Mouse (Mus musculus) 3134 (cell line): Measurements from ENCODE around the gene 4921524J17Rik.
A peak's percentile ranks its signal among the peaks of the same experiment; 100 is the strongest.

Source experiments
- DNase-seq: peaks from one replicate; pipeline ENCODE4 v3.0.0-alpha.2; 2011; ENCODE audit warnings: low spot score; ENCODE audit not compliant: insufficient read length; ENCODE audit errors: extremely low read depth

Gene 4921524J17Rik

DNA sequence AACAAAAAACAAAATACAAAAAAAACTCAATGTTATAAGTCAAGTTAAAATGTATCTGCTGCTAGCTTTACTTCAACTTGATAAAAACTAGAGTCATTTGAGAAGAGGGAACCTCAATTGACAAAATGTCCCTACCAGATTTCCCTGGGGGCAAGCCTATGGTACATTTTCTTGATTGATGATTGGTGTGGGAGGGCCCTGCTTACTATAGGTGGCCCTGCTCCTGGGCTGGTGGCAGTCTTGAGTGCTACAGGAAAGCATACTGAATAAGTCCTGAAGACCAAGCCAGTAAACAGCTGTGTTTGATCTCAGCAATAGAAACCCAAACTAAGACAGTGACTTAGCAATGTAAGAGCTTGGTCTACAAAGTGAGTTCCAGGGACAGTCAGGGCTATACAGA is 11.5 kb upstream of the 4921524J17Rik start:
- no peak for DNase-seq

DNA sequence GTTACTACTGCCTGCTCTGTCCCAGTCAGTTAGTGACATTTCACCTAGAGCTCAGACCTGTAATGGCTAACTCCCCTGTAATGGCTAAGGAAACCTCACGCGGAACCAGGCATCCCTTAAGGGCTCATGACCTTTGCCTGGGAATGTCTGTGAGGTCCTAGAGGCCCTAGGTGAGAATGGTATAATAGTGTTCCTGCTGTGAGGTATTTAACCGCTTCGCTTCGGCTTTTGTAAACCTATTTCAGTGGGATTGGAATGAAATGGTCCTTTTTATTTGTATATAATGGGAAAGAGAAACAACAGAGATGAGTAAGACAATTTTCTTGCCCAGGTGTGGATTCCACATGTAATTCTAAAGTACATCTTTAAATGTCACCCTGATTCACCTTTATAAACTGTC is 8.9 kb upstream of the 4921524J17Rik start:
- no peak for DNase-seq

GRCm38 (mm10) chr8:85435736-85436135 is 3.1 kb upstream of the 4921524J17Rik start:
- no peak for DNase-seq

DNA sequence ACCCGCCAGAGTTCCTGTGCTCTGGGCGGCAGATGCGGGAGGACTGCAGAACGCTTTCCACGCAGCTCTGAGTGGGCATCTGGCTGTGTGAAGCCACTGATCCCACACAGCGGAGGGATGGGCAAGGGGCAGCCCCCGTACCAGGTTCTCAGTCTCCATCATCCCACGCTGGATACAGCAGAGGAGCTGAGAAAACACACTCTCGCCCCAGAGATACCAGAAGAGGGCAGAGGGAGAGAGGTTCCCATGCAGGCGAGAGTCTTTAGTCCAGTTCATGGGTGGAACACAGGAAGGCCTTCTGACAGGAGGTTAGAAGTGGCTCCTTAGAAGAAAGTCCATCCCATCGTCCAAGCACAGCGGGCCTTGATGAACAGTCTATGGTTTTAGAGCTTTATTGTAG is 2.2 kb upstream of the 4921524J17Rik start:
- DNase-seq, result no peak

GRCm38 (mm10) chr8:85433017-85433393 is 372 bp upstream of the 4921524J17Rik start:
- DNase-seq, result no peak

- DNase-seq, result peak; percentile 41
Measured at GRCm38 (mm10) chr8:85431281-85432167, 1.1 kb downstream of the 4921524J17Rik start.

DNA sequence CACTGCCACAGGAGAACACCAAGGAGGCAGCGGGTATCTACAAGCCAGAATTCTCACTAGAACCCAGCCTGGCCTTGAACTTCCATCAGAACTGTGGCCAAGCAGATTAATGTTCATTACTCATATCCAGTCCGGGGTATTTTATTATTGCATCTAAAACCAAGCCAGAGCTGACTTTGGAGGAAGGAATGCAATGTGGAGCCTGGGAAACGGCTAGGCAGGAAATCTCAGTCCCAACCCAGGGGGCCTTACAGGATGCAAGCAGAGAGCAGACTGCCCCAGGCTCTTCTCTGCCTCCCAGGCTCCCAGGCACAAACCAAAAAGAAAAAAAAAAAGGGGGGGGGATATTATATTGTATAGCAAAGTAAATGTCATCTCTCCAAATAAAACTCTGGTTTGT is 1.8 kb downstream of the 4921524J17Rik start:
- DNase-seq, result peak; percentile 53

DNA sequence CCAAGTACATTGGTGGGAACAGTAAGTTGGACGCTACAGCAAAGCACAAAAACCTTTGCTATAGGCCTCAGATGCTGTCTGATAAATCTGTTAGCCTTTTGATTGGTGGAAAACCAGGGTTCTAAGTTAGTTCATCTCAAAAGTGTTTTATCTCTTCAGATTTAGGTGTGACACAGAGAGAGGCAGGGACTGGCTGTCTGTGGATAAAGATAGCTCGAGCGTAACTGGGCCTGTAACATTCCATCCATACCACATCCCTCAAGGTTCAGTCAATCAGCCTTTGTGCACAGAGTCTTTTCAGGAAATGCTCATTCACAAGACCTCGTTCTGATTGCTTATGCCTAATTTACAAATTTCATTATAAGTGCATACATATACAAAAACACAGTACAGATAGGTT is 3.4 kb downstream of the 4921524J17Rik start:
- DNase-seq, result no peak

GRCm38 (mm10) chr8:85427026-85427425 is 5.6 kb downstream of the 4921524J17Rik start:
- no peak for DNase-seq

DNA sequence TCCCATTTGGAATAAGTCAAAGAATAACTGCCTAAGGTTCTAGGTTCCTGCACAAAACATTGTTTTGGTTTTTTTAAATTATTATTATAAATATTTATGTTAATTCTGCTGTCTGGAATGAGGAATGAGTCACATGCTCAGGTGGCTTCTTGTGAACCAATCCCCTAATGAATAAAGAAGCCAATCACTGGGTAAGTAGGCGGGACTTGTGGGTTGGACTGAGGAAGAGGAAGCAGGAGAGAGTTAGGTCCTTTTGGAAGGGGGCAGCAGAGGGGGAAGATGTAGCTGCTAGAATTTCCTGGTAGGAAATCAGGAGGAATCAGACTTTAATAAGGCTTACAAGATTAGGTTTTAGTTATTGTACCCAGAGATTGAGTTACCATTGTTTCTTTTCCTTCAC is 11.3 kb downstream of the 4921524J17Rik start:
- DNase-seq, result no peak

- DNase-seq, result no peak
Measured at GRCm38 (mm10) chr8:85408526-85408925, 24.1 kb downstream of the 4921524J17Rik start.

- peak; percentile 26 for DNase-seq
Measured at GRCm38 (mm10) chr8:85408053-85408505, 24.6 kb downstream of the 4921524J17Rik start.

GRCm38 (mm10) chr8:85405961-85406360 is 26.7 kb downstream of the 4921524J17Rik start:
- no peak for DNase-seq

- no peak for DNase-seq
Measured at GRCm38 (mm10) chr8:85405418-85405817, 27.2 kb downstream of the 4921524J17Rik start.

- no peak for DNase-seq
Measured at GRCm38 (mm10) chr8:85398548-85398947, 34.1 kb downstream of the 4921524J17Rik start.

GRCm38 (mm10) chr8:85397508-85397907 is 35.1 kb downstream of the 4921524J17Rik start:
- no peak for DNase-seq

- DNase-seq, result no peak
Measured at GRCm38 (mm10) chr8:85396432-85397079, 36.1 kb downstream of the 4921524J17Rik start.

DNA sequence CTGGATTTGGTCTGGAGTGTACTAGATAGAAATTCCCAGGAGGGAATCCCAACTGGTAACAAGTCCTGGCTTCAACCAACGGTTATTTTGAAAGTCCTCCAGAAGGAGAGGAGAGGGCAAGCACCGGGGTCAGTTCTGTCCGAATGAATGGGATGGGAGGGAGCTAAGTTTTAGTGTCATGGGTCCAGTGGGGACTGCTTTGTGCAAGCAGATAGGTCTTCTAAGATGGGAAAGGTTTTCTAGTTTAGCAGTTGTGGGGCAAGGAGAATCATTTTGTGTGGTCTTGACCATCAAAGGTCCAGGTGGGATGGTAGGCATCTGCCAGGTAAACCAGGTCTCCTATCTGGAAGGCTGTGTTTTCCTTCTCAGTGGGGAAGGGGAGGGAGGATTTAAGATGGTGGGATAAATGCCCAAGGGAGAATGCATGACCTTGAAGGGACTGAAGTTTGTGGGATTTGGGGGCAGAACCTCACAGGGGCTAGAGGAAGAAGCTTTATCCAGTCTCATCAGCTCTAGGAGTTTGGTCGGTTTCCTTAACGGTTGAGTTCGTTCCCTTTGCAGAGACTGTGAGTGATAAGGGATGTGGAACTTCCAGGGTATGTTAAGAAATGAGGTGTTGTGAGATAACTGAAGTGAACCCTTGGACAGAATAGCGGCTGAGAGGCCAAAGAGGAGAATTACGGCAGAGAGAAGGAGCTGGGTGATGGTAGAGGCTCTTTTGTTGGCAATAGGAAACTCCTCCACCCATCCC is 36.8 kb downstream of the 4921524J17Rik start:
- no peak for DNase-seq

- no peak for DNase-seq
Measured at GRCm38 (mm10) chr8:85395017-85395416, 37.6 kb downstream of the 4921524J17Rik start.

- no peak for DNase-seq
Measured at GRCm38 (mm10) chr8:85393199-85393598, 39.4 kb downstream of the 4921524J17Rik start.

DNA sequence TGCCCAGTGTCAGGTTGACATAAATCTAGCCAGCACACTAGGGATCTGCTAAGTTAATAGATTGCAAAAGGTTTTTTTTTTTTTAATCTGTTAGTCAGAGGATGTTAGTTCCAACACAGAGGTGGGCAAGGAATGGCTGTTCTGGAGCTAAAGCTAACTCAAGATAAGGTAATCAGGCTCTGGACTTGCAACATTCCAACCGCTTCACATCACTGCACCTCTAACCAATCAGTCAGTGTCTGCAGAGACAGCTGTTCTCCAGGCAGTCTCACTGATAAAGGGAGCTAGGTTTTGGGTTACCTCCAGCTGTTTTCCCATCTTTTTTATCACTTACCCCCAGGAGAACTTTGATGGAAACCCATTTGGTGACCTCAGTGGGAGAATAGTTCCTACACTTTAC is 41.2 kb downstream of the 4921524J17Rik start:
- no peak for DNase-seq
